Mouse (Mus musculus): ENCODE results near the gene Ddx39. TPM values are rescaled to one million over a fixed set of nuclear protein-coding genes. Genes with fewer than 3 reads are reported as not detected.
A peak's percentile ranks its signal among the peaks of the same experiment; 100 is the strongest.

Gene Ddx39
- polyA plus RNA-seq, 2 experiments from 2014 or later = 164 to 195 TPM

- no peak for ATAC-seq
Measured at GRCm38 (mm10) chr8:83738949-83739710, 24.2 kb downstream of the Ddx39 start.

DNA sequence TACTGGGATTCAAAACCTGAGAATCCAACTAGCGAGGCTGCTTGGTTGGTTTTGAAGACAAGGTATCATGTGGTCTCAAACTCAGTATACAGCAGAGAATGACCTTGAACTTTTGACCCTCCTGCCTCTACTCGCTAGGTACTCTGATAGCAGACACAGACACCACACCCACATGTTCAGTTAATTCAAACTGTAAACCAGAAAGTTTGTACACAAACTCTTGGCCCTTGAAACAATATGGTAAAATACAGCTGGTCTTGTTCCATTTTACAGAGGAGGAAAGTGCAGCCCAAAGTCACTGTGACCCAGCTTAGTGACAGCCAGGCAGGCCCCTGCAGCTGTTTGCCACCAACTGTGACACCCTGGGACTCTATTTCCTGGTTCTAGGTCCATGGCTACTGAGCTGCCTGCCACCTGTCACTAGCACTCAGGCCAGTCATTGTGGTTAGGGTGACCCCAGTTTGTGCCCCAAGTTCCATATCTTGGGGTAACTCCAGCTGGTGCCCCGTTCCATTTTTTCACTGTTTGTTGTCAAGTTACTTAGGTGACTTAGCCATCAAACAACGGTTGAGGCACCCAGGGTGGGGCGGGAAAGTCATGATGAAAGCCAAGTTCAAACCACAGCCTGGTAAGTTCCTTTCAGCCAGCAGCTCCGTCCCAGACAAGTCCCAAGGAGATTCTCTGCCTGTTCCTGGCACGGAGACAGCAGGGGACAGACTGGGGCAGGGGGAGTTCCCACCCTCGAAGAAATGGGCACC, 24.9 kb downstream of the Ddx39 start:
- ATAC-seq = peak; percentile 37

DNA sequence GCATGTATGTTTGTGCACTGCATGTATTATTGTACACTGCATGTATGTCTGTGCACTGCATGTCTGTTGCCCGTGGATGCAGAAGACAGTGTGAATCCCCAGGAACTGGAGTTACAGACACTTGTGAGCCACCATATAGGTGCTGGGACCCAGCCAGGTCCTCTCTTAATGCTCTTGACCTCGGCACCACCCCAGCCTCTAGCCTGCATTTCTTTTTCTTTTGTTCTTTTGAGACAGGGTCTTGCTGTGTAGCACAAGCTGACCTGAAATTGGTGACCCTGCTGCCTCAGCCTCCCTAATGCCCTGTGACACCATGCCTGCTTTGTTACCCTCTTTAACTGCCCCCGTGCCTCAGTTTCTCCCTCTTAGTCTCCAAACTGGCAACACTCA, 25.6 kb downstream of the Ddx39 start:
- no peak for ATAC-seq

DNA sequence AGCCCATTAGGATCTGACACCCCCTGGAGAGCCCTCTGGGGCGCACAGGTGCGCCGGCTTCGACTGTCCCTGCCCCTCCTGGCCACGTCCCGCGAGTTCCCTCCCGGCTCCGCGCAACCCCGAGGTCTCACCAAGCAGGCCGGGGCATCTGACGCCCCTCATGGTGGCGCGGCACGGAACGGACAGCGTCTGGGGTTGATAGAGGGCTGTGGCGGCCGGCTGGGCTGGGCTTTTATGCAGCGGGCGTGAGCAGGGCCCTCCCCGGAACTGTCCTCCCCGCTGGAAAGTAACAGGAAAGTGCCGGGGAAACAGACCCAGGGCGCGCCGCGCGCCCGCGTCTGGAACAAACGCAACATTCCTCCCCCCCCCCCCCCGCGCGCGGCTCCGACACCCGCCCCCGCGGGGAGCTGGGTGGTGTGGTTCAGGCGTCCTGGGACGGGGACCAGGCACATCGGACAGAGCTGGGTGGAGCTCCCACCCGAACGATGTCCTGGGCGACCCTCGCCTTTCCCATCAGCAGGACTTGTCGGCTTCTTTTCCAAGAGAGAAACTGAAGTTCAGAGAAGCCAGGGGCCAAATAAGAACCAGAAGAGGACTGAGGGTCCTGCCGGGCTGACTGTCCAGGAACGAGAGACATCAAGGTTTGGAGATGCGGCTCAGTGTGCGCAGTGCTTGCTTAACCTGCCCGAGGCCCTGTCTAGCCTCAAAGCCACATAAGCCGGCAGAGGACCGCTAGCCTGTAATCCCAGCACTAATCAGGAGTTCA, 26.2 kb downstream of the Ddx39 start, which contains the start of gene Adgre5:
Gene Adgre5, minus strand, starts transcription at position 351 of the 766 bp plus-strand sequence.
- no peak for ATAC-seq

DNA sequence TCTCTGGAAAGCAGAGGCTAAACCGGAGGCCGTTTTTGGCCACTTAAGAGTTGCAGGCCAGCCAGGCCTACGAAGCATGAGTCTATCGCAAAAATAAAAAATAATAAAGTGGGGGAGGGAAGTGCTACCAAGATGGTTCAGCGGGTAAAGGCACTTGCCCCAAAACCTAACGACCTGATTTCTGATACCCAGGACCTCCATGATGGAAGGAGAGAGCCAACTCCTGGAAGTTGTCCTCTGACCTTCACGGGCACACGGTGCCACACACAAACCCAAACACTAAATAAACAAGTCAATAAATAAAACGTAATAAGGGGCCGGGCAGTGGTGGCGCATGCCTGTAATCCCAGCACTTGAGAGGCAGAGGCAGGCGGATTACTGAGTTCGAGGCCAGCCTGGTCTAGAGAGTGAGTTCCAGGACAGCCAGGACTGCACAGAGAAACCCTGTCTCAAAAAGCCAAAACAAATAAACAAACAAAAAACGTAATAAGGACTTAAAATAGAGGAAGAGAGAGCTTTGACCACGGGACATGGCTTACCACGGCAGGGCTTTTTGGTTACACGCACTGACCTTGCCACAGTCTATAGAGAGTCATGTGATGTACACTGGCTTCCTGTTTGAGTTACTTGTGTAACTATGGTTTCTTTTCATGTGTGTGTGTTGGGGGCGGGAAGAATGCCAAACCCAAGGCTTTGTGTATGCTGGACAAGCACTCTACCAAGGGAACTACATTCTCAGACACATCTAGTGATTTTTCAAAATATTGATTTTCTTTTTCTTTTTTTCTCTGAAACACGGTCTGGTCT, 27.1 kb downstream of the Ddx39 start:
- ATAC-seq = peak; percentile 47

GRCm38 (mm10) chr8:83742968-83743367, 28.0 kb downstream of the Ddx39 start:
- ATAC-seq = no peak

DNA sequence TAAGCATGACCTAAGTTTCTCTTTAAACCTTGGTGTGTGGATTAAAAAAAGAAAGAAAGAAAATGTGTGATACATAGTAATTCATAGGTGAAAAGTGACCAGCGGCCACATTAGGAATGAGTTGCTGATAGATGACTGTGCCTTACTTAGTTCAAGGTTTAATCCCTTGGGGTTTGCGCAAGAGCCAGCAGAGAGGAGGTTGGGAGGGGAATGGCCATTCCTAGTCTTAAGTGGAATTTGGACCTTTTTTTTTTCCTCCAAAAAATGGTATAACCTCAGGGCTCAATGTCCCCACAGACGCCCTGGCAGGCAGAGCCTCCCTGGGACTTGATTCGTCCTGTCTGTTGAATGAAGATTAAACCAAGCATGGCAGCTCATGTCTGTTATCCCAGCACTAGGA, 29.1 kb downstream of the Ddx39 start:
- ATAC-seq = no peak

DNA sequence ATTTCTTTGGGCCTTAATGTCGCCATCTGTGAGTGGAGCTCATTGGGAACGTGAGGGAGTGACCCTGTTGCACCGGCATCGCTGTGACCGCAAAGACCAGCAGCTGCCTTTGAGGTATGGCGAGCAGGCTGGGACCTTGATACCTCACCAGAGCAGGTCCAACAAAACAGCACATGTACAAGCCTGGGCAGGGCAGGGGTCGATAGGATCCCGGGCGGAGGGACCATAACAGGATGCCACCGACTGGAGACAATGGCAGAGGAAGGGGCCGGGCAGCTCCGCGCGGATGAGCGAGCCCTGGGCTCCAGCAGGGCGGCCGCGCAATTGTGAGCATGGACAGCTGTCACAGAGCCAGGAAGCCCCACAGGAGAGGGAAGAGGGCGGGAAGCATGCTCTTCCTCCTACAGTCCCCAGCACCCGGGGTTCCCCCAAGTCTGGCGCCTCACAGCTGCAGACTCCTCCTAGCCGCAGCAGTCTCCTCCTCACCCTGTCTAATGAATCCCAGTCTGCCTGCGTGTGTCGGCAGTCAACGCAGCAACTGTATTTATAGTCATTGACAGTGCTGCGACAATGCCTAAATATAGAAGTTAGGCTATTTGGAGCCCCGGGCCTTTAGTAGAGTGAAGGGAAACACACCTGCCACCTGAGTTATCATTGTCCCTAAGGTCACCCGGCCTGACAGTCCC, 32.8 kb downstream of the Ddx39 start:
- ATAC-seq = peak; percentile 55

- peak; percentile 90 for ATAC-seq
Measured at GRCm38 (mm10) chr8:83748708-83749107, 33.7 kb downstream of the Ddx39 start.

DNA sequence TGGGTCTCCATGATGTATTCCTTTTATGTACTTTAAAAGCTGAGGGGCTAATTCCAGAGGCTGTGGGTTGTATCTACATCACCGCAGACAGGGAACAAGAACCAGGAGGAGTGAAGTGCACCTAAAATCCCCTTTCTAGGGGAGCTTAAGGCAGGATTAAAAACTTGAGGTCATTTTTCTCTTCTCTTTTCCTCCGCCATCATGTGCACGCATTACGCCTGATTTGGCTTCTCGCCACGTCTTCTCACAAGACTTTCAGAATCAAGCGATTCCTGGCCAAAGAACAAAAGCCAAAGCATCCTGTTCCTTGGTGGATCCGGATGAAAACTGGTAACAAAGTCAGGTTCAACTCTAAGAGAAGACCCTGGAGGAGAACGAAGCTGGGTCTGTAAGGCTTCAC, 34.3 kb downstream of the Ddx39 start:
- no peak for ATAC-seq

- no peak for ATAC-seq
Measured at GRCm38 (mm10) chr8:83754149-83754548, 39.2 kb downstream of the Ddx39 start.

- ATAC-seq = no peak
Measured at GRCm38 (mm10) chr8:83756273-83756672, 41.3 kb downstream of the Ddx39 start.

- ATAC-seq = no peak
Measured at GRCm38 (mm10) chr8:83757084-83757607, 42.2 kb downstream of the Ddx39 start.

DNA sequence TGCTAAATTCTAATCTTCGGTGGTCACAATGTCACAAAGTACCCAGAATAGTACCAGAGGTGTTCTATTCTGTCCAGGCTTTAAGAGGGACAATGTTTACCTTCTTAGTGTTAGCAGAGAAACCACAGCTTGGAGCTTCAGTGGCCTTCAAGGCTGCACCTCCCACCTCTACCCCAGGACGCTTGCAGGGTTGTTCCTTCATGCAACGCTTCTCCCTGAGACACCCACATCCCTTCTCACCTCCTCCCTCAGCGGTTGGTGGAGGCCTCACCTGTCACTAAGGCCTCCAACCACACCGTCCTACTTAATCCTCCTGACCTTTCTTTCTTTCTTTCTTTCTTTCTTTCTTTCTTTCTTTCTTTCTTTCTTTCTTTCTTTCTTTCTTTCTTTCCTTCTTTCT, 43.3 kb downstream of the Ddx39 start:
- peak; percentile 88 for ATAC-seq

DNA sequence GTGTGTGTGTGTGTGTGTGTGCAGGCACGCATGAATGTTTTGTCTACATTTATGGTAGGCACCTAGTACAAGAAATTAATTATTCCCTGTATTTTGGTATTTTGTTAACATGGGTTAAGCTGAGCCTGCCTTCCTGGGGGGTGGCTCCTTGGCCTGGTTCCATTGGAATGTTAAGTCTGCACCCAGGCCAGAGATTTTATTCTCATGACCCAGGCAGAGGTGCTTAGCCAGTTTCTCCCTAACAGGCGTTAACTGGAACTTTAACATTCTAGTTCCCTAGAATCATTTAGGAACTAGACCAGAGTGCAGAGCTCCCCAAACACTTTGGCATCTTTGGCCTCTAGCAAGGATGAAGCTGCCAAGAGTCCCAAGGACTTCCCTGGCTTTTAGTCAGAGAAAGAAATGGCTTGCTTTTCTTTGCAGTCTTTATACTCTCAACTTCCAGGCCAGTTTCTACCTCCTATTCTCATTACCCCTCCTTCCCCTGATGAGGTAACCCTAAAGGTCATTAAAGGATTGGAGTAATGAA, 44.3 kb downstream of the Ddx39 start:
- ATAC-seq = no peak

DNA sequence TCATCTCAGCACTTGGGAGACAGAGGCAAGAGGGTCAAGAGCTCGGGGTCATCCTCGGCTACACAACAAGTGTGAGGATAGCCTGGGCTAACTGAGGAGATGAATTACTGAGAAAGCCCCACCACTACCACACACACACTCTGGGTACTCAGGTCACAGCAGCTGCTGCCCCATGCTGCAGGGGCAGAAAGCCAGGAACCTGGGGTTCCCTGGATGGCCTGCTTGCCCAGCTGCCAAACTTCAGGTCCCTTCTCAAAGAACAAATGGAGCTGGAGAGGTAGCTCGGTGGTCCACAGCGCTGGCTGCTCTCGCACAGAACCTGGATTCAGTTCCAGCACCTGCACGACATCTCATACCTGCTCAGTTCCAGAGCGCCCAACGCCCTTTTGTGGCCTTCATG, 49.1 kb downstream of the Ddx39 start:
- ATAC-seq = no peak

GRCm38 (mm10) chr8:83764717-83765116, 49.7 kb downstream of the Ddx39 start:
- ATAC-seq = no peak

DNA sequence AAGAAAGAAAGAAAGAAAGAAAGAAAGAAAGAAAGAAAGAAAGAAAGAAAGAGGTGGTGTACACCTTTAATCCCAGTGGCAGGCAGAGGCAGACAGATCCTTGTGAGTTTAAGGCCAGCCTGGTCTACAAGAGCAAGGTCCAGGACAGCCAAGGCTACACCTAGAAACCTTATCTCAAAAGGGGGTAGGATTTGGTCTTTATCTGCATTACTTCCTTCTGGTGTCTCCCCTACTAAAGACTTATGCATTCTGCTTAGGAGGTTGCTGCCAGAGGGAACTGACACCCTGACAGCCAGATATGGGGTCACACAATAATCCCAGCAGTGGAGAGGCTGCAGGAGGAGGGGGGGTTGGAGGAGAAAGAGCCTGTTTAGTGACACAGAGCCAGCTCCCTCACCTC, 50.7 kb downstream of the Ddx39 start:
- ATAC-seq = no peak

- no peak for ATAC-seq
Measured at GRCm38 (mm10) chr8:83767442-83767841, 52.5 kb downstream of the Ddx39 start.

GRCm38 (mm10) chr8:83768526-83768925, 53.5 kb downstream of the Ddx39 start:
- no peak for ATAC-seq

GRCm38 (mm10) chr8:83769720-83770119, 54.7 kb downstream of the Ddx39 start:
- no peak for ATAC-seq
